11 mouse cellular contexts compared by ENCODE assay signal in genomic region chr13:103095491-103095890, GRCm38 (mm10).
A peak's percentile ranks its signal among the peaks of the same experiment; 100 is the strongest.
DNase-seq lines count a peak whose midpoint lies in the region; ATAC-seq and TF ChIP-seq lines count a peak whose summit lies in the region.
"Had no signal": no experiment of that assay in that cellular context is flagged by ENCODE, and none has a peak within 500 bp of the region (broad histone marks: within the 10 kb centered on the region; RNA-seq: fewer than 3 reads in every experiment).

No protein-coding gene starts in this region.

- no peak overlapping the region for H3ac ChIP-seq in myocyte (ENCODE audit: control insufficient read depth, insufficient read length)

- H3K27ac ChIP-seq in hindbrain, embryonic 13.5 days, result no peak overlapping the region
- H3K27ac ChIP-seq in hindbrain, embryonic 11.5 days (ENCODE audit: low read depth, low read length), result no peak overlapping the region
- peak overlapping the region; percentile 89 for H3K27ac ChIP-seq in heart, postnatal 0 days (ENCODE audit: low read depth)

- no peaks in the 10 kb centered on the region for H3K9me3 ChIP-seq in hindbrain, embryonic 13.5 days
- no peaks in the 10 kb centered on the region for H3K9me3 ChIP-seq in hindbrain, embryonic 11.5 days (ENCODE audit: control insufficient read depth, low read length)
- H3K9me3 ChIP-seq in megakaryocyte, embryonic 14.5 days, result no peaks in the 10 kb centered on the region
- no peaks in the 10 kb centered on the region for H3K9me3 ChIP-seq in heart, postnatal 0 days (replicated peaks; ENCODE audit: control insufficient read depth, low read length)

- peaks cover 23% of the 10 kb centered on the region for H3K4me1 ChIP-seq in hindbrain, embryonic 13.5 days (replicated peaks)
- peaks cover 2% of the 10 kb centered on the region; the same call in 1 of the 2 replicates for H3K4me1 ChIP-seq in hindbrain, embryonic 11.5 days (replicated peaks; ENCODE audit: control insufficient read depth, insufficient read depth, low read length)
- H3K4me1 ChIP-seq in megakaryocyte, embryonic 14.5 days, result peaks cover 22% of the 10 kb centered on the region
- H3K4me1 ChIP-seq in heart, postnatal 0 days (ENCODE audit: control insufficient read depth, insufficient read depth), result peaks cover 8% of the 10 kb centered on the region

- H3K4me2 ChIP-seq in hindbrain, embryonic 13.5 days, result peak overlapping the region; percentile 15
- no peak overlapping the region for H3K4me2 ChIP-seq in hindbrain, embryonic 11.5 days (replicated peaks; ENCODE audit: low read depth, low read length)
- H3K4me2 ChIP-seq in heart, postnatal 0 days (ENCODE audit: low read depth, low read length), result peak overlapping the region; percentile 75
- peak overlapping the region; percentile 79 for H3K4me2 ChIP-seq in myocyte (ENCODE audit: low read depth)

- WGBS in hindbrain, embryonic 13.5 days, result 41% methylated on average over 7 of the region's 7 CpGs
- WGBS in hindbrain, embryonic 11.5 days, result 54% methylated on average over 7 of the region's 7 CpGs
- WGBS in heart, postnatal 0 days, result 14% methylated on average over 7 of the region's 7 CpGs

- no peak for TF ChIP-seq EP300 in heart, postnatal 0 days (IDR thresholded peaks at IDR 0.05; ENCODE audit: low read depth)

- no peaks in the 10 kb centered on the region for H3K36me3 ChIP-seq in hindbrain, embryonic 13.5 days
- H3K36me3 ChIP-seq in hindbrain, embryonic 11.5 days (ENCODE audit: control insufficient read depth, insufficient read depth, low read length), result no peaks in the 10 kb centered on the region
- no peaks in the 10 kb centered on the region for H3K36me3 ChIP-seq in megakaryocyte, embryonic 14.5 days (replicated peaks; ENCODE audit: low read length)
- no peaks in the 10 kb centered on the region for H3K36me3 ChIP-seq in heart, postnatal 0 days (replicated peaks; ENCODE audit: control insufficient read depth, insufficient read depth, low read length)
- no peaks in the 10 kb centered on the region for H3K36me3 ChIP-seq in myocyte (ENCODE audit: control insufficient read depth, insufficient read depth)

- no peak for TF ChIP-seq CTCF in heart, postnatal 0 days (IDR thresholded peaks at IDR 0.05; ENCODE audit: low read depth)

- no peak for TF ChIP-seq POLR2A in myocyte (IDR thresholded peaks at IDR 0.05; ENCODE audit: insufficient read length, low read depth)

- H3K9ac ChIP-seq in hindbrain, embryonic 13.5 days, result no peak overlapping the region
- H3K9ac ChIP-seq in hindbrain, embryonic 11.5 days (ENCODE audit: low read depth, low read length), result no peak overlapping the region
- peak overlapping the region; percentile 71 for H3K9ac ChIP-seq in heart, postnatal 0 days (replicated peaks; ENCODE audit: low read depth, low read length)

- H3K27me3 ChIP-seq in hindbrain, embryonic 13.5 days, result no peaks in the 10 kb centered on the region
- H3K27me3 ChIP-seq in hindbrain, embryonic 11.5 days (ENCODE audit: control insufficient read depth, insufficient read depth, low read length), result no peaks in the 10 kb centered on the region
- H3K27me3 ChIP-seq in megakaryocyte, embryonic 14.5 days (replicated peaks), result peaks cover 32% of the 10 kb centered on the region
- H3K27me3 ChIP-seq in heart, postnatal 0 days (ENCODE audit: control insufficient read depth, insufficient read depth, low read length), result no peaks in the 10 kb centered on the region
- H3K27me3 ChIP-seq in myocyte (ENCODE audit: control insufficient read depth, insufficient read depth, insufficient read length), result no peaks in the 10 kb centered on the region

- peaks cover 4% of the 10 kb centered on the region for H3K79me2 ChIP-seq in myocyte (ENCODE audit: control insufficient read depth, insufficient read depth)

- no peak for DNase-seq in hindbrain, embryonic 11.5 days (ENCODE audit: low spot score)
- peak; percentile 39 for DNase-seq in heart, postnatal 0 days (ENCODE audit: low spot score)
- DNase-seq in spleen, postnatal 36 days (ENCODE audit: low spot score in 2 of 2), result no peak
- no peak for DNase-seq in layer of hippocampus, adult 8-10 months (ENCODE audit: low spot score in 2 of 2)
- DNase-seq: cerebellum, postnatal 14 days; kidney, postnatal 36 days; lung, postnatal 10 days had no signal

- peak overlapping the region; percentile 44 for H3K4me3 ChIP-seq in hindbrain, embryonic 13.5 days
- no peak overlapping the region for H3K4me3 ChIP-seq in hindbrain, embryonic 11.5 days (ENCODE audit: low read depth, low read length)
- H3K4me3 ChIP-seq in megakaryocyte, embryonic 14.5 days (replicated peaks), result peak overlapping the region; percentile 65
- H3K4me3 ChIP-seq in heart, postnatal 0 days (ENCODE audit: low read depth, low read length), result peak overlapping the region; percentile 68
- peak overlapping the region; percentile 35 for H3K4me3 ChIP-seq in myocyte

- ATAC-seq in hindbrain, embryonic 13.5 days (ENCODE audit: low FRiP score), result no peak
- no peak for ATAC-seq in hindbrain, embryonic 11.5 days (ENCODE audit: low FRiP score)
- no peak for ATAC-seq in megakaryocyte, adult 5-6 weeks (ENCODE audit: poor library complexity, severe bottlenecking)
- no peak for ATAC-seq in heart, postnatal 0 days (ENCODE audit: insufficient read depth, low read depth)

TF ChIP-seq in myocyte, 11 proteins besides CTCF, POLR2A, EP300 and RAD21:
- TF ChIP-seq CEBPB (IDR thresholded peaks at IDR 0.05; ENCODE audit: insufficient read depth, poor library complexity, severe bottlenecking) (no peak), MAX (IDR thresholded peaks at IDR 0.05; ENCODE audit: low read depth) (no peak), TCF3 (IDR thresholded peaks at IDR 0.05; ENCODE audit: insufficient read length, low read depth) (no peak), E2F4 (IDR thresholded peaks at IDR 0.05; ENCODE audit: insufficient read depth) (no peak), MYOG (IDR thresholded peaks at IDR 0.05; ENCODE audit: control insufficient read depth in 1 of 3, insufficient read depth in 1 of 3, insufficient read length in 2 of 3, low read depth in 2 of 3) (no peak), TCF12 (IDR thresholded peaks at IDR 0.05; ENCODE audit: insufficient read depth, poor library complexity, severe bottlenecking) (no peak), USF1 (IDR thresholded peaks at IDR 0.05; ENCODE audit: low read depth) (no peak), MYOD1 (IDR thresholded peaks at IDR 0.05; ENCODE audit: control insufficient read depth in 1 of 3, insufficient read length in 2 of 3, low read depth in 2 of 3) (no peak), POLR2AphosphoS2 (IDR thresholded peaks at IDR 0.05; ENCODE audit: insufficient read length, low read depth) (no peak), SRF (IDR thresholded peaks at IDR 0.05; ENCODE audit: control insufficient read depth, insufficient read length, low read depth) (no peak), REST (IDR thresholded peaks at IDR 0.05; ENCODE audit: insufficient read depth, insufficient read length) (no peak)
